Mouse (Mus musculus): Measurements from ENCODE around the gene Ugt1a6b. TPM values are rescaled to one million over a fixed set of nuclear protein-coding genes. Genes with fewer than 3 reads are reported as not detected.
"Not testable (repeated sequence)": the region's sequence is repeated elsewhere in the genome, so short reads cannot be mapped to it uniquely, and the experiment has no call there.

The Ugt1a6b gene
- total RNA-seq (2012; rRNA removed) = 0.11 and 0.13 TPM in 2 replicates

DNA sequence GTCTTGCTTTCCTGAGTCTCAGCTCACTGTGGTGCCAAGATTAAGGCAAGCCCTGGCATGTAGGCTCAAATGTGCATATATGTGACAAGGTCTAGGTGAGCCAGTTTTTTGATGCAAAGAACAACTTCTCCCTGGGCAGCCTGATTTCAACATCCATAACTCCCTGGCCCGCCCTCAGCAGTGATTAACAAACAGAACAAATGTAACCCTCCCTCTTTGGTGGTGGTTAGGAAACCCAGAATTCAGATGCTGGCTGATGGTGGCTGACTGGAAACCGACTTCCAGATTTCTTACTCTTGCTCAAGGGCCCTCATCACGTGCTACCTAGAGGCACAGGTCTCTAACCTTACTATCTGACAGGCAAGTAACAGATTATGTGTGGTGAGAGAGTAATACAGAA lies at the start of gene Ugt1a6b:
Gene Ugt1a6b, plus strand, starts transcription at position 234 of the 400 bp plus-strand sequence.
- H3K4me3 ChIP-seq (ENCODE audit: insufficient read depth in 1 of 2, low read depth in 1 of 2, low read length in 2 of 2, poor library complexity in 1 of 2, severe bottlenecking in 1 of 2); DNase-seq (ENCODE audit: low read depth, low spot score); in situ Hi-C loops (cut with MboI; ENCODE audit: low sequenced_read_pairs in 2 of 2, unreplicated experiment in 2 of 2); H3K9ac ChIP-seq (ENCODE audit: insufficient read depth, low read depth, low read length, poor library complexity, severe bottlenecking); H3K36me3 ChIP-seq (ENCODE audit: control insufficient read depth, insufficient read depth, low read length, poor library complexity, severe bottlenecking); H3K9me3 ChIP-seq (ENCODE audit: control insufficient read depth, insufficient read depth, low read depth, low read length); H3K4me1 ChIP-seq (ENCODE audit: control insufficient read depth in 2 of 2, insufficient read depth in 2 of 2, low read length in 2 of 2, poor library complexity in 1 of 2); H3K27ac ChIP-seq (ENCODE audit: insufficient read depth, low read depth, low read length, poor library complexity, severe bottlenecking): not testable (repeated sequence)

DNA sequence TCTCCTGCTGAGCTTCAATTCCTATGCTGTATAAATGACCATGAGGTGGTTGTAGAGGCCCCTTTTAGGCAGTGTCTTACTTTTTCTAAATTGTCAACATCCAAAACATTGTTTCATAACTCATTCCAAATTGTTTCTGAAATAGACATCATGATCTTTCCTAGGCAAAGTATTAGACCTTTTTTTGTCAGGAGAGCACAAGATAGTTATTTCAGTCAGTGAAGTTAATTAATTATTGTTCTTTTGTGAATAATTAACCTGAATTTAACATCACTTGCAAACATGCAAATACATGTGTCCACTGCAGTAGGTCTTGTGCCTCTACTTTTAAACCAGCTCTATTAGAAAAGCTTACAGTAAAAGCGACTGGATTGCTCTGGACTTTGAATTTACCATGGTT lies 48.0 kb upstream of the Ugt1a6b start, which contains the start of gene Ugt1a10:
Gene Ugt1a10, plus strand, starts transcription at position 301 of the 400 bp plus-strand sequence.
- in situ Hi-C loops (cut with MboI; ENCODE audit: low sequenced_read_pairs in 2 of 2, unreplicated experiment in 2 of 2) = no loop called here
- no peak within 1 kb of the TSS for H3K4me3 ChIP-seq (ENCODE audit: insufficient read depth in 1 of 2, low read depth in 1 of 2, low read length in 2 of 2, poor library complexity in 1 of 2, severe bottlenecking in 1 of 2)
- no peak within 1 kb of the TSS for H3K27ac ChIP-seq (ENCODE audit: insufficient read depth, low read depth, low read length, poor library complexity, severe bottlenecking)
- no peaks in the 10 kb centered on the region for H3K9me3 ChIP-seq (ENCODE audit: control insufficient read depth, insufficient read depth, low read depth, low read length)
- H3K4me1 ChIP-seq (ENCODE audit: control insufficient read depth in 2 of 2, insufficient read depth in 2 of 2, low read length in 2 of 2, poor library complexity in 1 of 2) = no peaks in the 10 kb centered on the region
- H3K36me3 ChIP-seq (ENCODE audit: control insufficient read depth, insufficient read depth, low read length, poor library complexity, severe bottlenecking) = no peaks in the 10 kb centered on the region
- TF ChIP-seq CHD2 (IDR thresholded peaks at IDR 0.05; ENCODE audit: low read depth, low read length) (no peak), ZC3H11A (IDR thresholded peaks at IDR 0.05; ENCODE audit: borderline replicate concordance, low read depth, low read length) (no peak), MAFK (IDR thresholded peaks at IDR 0.05; ENCODE audit: insufficient read depth, low read depth, low read length) (no peak), ZNF384 (IDR thresholded peaks at IDR 0.05; ENCODE audit: low read depth, low read length) (no peak), HCFC1 (IDR thresholded peaks at IDR 0.05; ENCODE audit: borderline replicate concordance, insufficient read depth, low read length) (no peak)
- DNase-seq (ENCODE audit: low read depth, low spot score) = no peak
- H3K9ac ChIP-seq (ENCODE audit: insufficient read depth, low read depth, low read length, poor library complexity, severe bottlenecking) = no peak within 1 kb of the TSS

DNA sequence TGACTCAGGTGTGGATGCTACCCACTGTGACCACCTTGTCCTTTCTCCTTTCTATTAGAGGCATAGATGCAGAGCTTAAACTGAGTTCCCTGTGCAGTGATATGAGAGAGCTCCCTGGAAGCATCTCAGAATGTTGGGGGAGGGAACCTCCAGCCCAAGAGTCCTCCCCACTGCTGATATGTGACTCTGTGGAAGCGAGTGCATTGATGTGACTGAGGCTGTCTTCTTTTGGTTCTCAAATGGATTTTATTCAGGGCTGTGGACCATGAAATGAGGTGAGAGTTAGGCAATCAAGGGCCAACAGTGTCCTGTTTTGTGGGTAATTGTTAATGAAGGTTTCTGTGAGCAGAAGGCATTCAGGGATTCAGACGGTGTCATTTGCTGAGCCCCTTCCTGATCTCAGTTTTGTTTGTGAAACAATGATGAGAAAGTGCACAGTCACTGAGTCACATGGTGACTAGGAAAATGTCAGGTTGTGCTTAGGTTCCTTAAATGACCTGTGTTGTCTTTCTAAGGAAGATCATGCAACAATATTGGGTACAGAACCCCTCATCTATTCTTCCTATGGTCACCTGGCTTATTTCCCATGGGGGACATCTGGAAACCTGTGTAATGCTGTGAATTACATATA lies 36.5 kb upstream of the Ugt1a6b start:
- H3K4me1 ChIP-seq (ENCODE audit: control insufficient read depth in 2 of 2, insufficient read depth in 2 of 2, low read length in 2 of 2, poor library complexity in 1 of 2); in situ Hi-C loops (cut with MboI; ENCODE audit: low sequenced_read_pairs in 2 of 2, unreplicated experiment in 2 of 2): not testable (repeated sequence)

GRCm38 (mm10) chr1:88070495-88070894 lies 32.6 kb upstream of the Ugt1a6b start, which contains the start of gene Ugt1a9:
Gene Ugt1a9 (plus strand): TSS chr1:88070800.
- no peak for DNase-seq (ENCODE audit: low read depth, low spot score)
- no peak within 1 kb of the TSS for H3K4me3 ChIP-seq (ENCODE audit: insufficient read depth in 1 of 2, low read depth in 1 of 2, low read length in 2 of 2, poor library complexity in 1 of 2, severe bottlenecking in 1 of 2)
- TF ChIP-seq ZNF384 (IDR thresholded peaks at IDR 0.05; ENCODE audit: low read depth, low read length) (no peak), HCFC1 (IDR thresholded peaks at IDR 0.05; ENCODE audit: borderline replicate concordance, insufficient read depth, low read length) (no peak), MAFK (IDR thresholded peaks at IDR 0.05; ENCODE audit: insufficient read depth, low read depth, low read length) (no peak), CHD2 (IDR thresholded peaks at IDR 0.05; ENCODE audit: low read depth, low read length) (no peak), ZC3H11A (IDR thresholded peaks at IDR 0.05; ENCODE audit: borderline replicate concordance, low read depth, low read length) (no peak)
- no peak within 1 kb of the TSS for H3K27ac ChIP-seq (ENCODE audit: insufficient read depth, low read depth, low read length, poor library complexity, severe bottlenecking)
- no peaks in the 10 kb centered on the region for H3K9me3 ChIP-seq (ENCODE audit: control insufficient read depth, insufficient read depth, low read depth, low read length)
- no peaks in the 10 kb centered on the region for H3K36me3 ChIP-seq (ENCODE audit: control insufficient read depth, insufficient read depth, low read length, poor library complexity, severe bottlenecking)
- H3K4me1 ChIP-seq (ENCODE audit: control insufficient read depth in 2 of 2, insufficient read depth in 2 of 2, low read length in 2 of 2, poor library complexity in 1 of 2) = no peaks in the 10 kb centered on the region; a peak in 1 of 4 replicates
- no peak within 1 kb of the TSS for H3K9ac ChIP-seq (ENCODE audit: insufficient read depth, low read depth, low read length, poor library complexity, severe bottlenecking)
- in situ Hi-C loops (cut with MboI; ENCODE audit: low sequenced_read_pairs in 2 of 2, unreplicated experiment in 2 of 2) = no loop called here

More for the DNA sequence above, 36.5 kb upstream of the Ugt1a6b start:
- H3K9ac ChIP-seq (ENCODE audit: insufficient read depth, low read depth, low read length, poor library complexity, severe bottlenecking); H3K27ac ChIP-seq (ENCODE audit: insufficient read depth, low read depth, low read length, poor library complexity, severe bottlenecking); H3K9me3 ChIP-seq (ENCODE audit: control insufficient read depth, insufficient read depth, low read depth, low read length); H3K4me3 ChIP-seq (ENCODE audit: insufficient read depth in 1 of 2, low read depth in 1 of 2, low read length in 2 of 2, poor library complexity in 1 of 2, severe bottlenecking in 1 of 2); DNase-seq (ENCODE audit: low read depth, low spot score); H3K36me3 ChIP-seq (ENCODE audit: control insufficient read depth, insufficient read depth, low read length, poor library complexity, severe bottlenecking): not testable (repeated sequence)

DNA sequence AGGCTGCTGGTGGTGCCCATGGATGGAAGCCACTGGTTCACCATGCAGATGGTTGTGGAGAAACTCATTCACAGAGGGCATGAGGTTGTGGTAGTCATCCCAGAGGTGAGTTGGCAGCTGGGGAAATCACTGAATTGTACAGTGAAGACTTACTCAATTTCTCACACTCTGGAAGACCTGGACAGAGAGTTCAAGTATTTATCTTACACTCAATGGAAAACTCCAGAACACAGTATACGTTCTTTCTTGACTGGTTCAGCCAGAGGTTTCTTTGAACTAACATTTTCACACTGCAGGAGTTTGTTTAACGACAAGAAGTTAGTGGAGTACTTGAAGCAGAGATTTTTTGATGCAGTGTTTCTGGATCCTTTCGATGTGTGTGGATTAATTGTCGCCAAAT lies 32.1 kb upstream of the Ugt1a6b start:
- Histone ChIP-seq H3K9ac (ENCODE audit: insufficient read depth, low read depth, low read length, poor library complexity, severe bottlenecking) (no peak overlapping the region), H3K9me3 (ENCODE audit: control insufficient read depth, insufficient read depth, low read depth, low read length) (no peaks in the 10 kb centered on the region), H3K36me3 (ENCODE audit: control insufficient read depth, insufficient read depth, low read length, poor library complexity, severe bottlenecking) (no peaks in the 10 kb centered on the region), H3K4me1 (ENCODE audit: control insufficient read depth in 2 of 2, insufficient read depth in 2 of 2, low read length in 2 of 2, poor library complexity in 1 of 2) (no peaks in the 10 kb centered on the region; a peak in 1 of 4 replicates), H3K4me3 (ENCODE audit: insufficient read depth in 1 of 2, low read depth in 1 of 2, low read length in 2 of 2, poor library complexity in 1 of 2, severe bottlenecking in 1 of 2) (no peak overlapping the region), H3K27ac (ENCODE audit: insufficient read depth, low read depth, low read length, poor library complexity, severe bottlenecking) (no peak overlapping the region)
- in situ Hi-C loops (cut with MboI; ENCODE audit: low sequenced_read_pairs in 2 of 2, unreplicated experiment in 2 of 2) = no loop called here
- TF ChIP-seq MAFK (IDR thresholded peaks at IDR 0.05; ENCODE audit: insufficient read depth, low read depth, low read length) = no peak
- no peak for TF ChIP-seq ZNF384 (IDR thresholded peaks at IDR 0.05; ENCODE audit: low read depth, low read length)
- no peak for TF ChIP-seq CHD2 (IDR thresholded peaks at IDR 0.05; ENCODE audit: low read depth, low read length)
- no peak for TF ChIP-seq ZC3H11A (IDR thresholded peaks at IDR 0.05; ENCODE audit: borderline replicate concordance, low read depth, low read length)
- no peak for TF ChIP-seq HCFC1 (IDR thresholded peaks at IDR 0.05; ENCODE audit: borderline replicate concordance, insufficient read depth, low read length)
- no peak for DNase-seq (ENCODE audit: low read depth, low spot score)
